Mouse (Mus musculus) testis, adult 2 months (tissue): ENCODE measurements at regions not wholly inside any gene's neighbourhood (a gene's known extent, or its start where the extent isn't known, plus 50 kb on each side); places are given as distances from the start of the nearest gene placed in this dataset.

Source experiments
- CTCF ChIP-seq: fragments of 200-500 bp; IDR thresholded peaks from 2 replicates; pipeline ENCODE4 v1.5.1; 2012; ENCODE audit warnings: low read depth, mild to moderate bottlenecking, inconsistent platforms, low read length, moderate library complexity; ENCODE audit not compliant: control insufficient read depth, insufficient read depth, insufficient replicate concordance
- POLR2A ChIP-seq: fragments of 200-500 bp; IDR thresholded peaks from 2 replicates; pipeline ENCODE4 v1.6.1; 2012; ENCODE audit warnings: low read depth, mild to moderate bottlenecking, inconsistent platforms, low read length, moderate library complexity; ENCODE audit not compliant: control insufficient read depth

- TF ChIP-seq CTCF (no peak), POLR2A (no peak)
Observed at GRCm38 (mm10) chr11:84627685-84628084, 102.3 kb upstream of the Lhx1 start.
